Mouse (Mus musculus) T-helper 2 cell (primary cell): Measurements from ENCODE around the gene Pitpnb.

ENCODE experiments used
- in situ Hi-C: fragments of 300-600 bp; cut with MboI, MseI; formaldehyde crosslinking; loops from one replicate; pipeline ENCODE4 v1.15.1; 2025; ENCODE audit warnings: high pct_unique_total_duplicates

Pitpnb gene

DNA sequence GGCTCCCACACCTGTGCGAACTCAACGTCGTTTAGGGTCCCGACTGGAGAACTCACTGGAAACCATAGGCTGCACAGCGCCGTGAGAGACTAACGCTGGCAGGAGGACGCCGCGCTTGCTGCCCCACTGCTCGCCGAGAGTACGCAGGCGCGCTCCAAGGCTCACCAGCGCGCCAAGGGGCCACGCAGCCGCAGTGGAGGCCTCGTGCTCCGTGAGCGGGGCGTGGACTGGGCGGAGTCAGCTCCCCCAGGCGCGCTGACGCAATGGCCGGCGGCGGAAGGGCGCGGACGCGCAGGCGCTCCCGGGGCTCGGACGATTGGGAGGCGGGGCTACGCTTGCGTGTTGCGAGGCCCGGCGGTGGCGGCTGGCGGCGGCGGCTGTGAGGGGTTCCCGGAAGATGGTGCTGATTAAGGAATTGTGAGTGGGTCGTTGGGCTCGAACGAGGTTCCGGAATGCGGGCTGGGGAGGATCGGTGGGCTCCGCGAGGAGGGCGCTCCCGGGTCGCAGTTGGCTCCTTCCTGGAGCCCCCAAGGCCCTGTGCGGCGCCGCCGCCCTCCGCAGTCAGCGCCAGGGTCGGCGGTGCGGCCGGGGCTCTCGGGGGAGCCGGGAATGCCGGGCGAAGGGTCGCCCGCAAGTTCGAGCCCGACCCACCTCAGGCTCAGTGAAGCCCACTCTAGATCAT, at the start of gene Pitpnb:
Gene Pitpnb (plus strand): TSS at position 347 of the 682 bp plus-strand sequence.
- in situ Hi-C loops, result no loop called here

DNA sequence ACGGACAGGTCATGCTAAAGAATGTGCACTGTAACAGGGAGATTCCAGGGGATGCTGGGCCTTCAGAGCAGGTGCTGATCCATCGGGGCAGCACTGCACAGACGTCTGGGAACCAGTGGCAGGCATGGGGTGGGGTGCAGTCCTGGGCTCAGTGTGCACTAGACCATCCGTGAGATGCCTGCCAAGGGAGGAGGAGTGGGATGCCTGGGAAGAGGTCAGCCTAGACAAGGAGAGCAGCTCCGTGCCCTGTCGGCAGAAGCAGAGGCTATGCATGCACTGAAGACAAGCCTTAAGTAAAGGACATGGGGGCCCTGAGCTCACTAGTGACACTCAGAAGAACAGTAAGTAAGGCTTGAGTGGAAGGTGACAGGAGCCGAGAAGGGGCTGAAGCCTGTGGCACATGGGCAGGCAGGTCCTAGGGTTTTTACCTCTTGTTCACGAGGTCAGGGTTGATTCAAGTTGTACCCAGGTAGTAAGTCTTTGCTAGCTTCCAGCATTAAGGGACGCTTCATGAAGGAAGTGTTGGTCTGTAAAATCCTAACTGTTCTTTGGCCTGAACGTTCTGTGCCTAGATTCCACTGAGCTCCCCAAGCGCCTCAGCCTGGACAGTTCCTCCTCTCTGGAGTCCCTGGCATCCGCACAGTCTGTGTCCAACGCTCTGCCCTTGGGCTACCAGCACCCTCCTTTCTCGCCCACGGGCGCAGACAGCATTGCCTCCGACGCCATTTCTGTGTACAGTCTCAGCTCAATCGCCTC, 46.0 kb upstream of the Pitpnb start:
- in situ Hi-C loops, result no loop called here

DNA sequence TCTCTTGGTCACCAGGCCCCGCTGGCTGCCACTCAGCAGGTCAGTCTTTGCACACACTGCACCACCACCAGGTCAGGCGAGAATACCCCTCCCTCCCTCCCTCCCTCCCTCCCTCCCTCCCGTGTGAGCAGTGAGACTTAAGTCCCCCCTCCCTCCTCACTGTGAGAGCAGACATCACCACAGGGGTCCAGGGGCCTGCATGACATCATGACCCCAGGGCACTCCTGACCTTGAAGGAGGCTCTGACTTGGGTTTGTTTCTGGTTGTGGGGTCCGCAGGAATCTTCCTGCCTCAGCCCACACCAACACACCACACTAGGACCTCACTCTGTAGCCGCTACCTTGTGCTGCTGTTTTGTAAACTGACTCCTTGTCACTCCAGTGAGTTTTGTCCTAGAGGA, 43.0 kb upstream of the Pitpnb start:
- in situ Hi-C loops, result no loop called here

DNA sequence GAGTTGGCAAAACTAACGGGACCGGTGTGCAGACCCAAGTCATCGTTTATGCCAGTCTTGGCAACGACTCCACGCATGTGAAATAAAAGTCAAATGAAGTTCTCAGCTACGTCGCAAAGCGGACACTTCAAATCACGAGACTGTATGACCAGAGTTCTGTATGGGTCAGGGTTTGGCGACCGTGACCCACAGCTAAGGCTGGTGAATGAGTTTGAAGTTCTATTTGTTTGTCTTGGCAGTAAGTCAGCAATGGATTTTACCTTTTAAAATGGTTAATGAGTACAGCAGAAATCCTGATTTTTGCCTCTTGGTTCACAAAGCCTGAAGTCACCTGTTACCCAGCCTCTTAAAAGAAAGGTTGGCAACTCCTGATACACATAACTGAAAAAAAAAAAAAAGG, 42.1 kb upstream of the Pitpnb start:
- in situ Hi-C loops, result no loop called here

DNA sequence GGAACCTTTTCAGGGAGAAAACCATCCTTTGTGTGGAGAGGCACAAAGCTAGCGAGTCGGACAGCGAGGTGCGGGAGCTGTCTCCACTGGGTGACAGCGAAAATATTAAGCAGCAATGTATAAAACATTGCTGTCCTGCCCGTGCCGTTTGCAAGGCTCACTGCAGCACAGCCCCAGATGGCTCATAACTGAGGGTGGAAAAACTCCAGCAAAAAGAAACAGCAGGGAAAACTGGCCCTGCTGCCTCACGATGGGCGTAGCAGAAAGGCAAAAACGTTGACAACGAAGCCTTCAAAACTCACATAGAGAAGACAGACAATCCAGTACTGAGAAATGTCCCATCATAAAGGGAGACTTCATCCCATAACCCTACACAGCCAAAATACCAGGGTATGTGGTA, 40.5 kb upstream of the Pitpnb start:
- in situ Hi-C loops, result no loop called here

DNA sequence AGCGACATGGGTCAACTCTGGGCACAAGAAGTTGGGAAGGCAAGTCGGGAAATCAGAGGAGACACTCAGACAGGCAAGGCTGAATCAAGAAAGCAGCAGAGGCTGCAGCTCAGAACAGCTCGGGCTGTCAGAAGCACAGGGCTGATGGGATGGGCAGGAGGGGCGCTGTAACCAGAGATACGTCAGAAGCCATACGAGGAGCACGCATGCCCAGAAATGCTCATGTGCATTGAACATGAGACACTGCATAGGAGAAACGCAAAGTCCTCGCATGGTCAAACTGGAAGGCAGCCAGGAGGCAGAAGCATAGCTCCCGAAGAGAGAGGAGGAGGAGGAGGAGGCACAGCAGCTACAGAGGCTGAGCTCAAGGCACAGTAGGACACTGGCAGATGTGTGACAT, 38.9 kb upstream of the Pitpnb start:
- in situ Hi-C loops, result no loop called here

DNA sequence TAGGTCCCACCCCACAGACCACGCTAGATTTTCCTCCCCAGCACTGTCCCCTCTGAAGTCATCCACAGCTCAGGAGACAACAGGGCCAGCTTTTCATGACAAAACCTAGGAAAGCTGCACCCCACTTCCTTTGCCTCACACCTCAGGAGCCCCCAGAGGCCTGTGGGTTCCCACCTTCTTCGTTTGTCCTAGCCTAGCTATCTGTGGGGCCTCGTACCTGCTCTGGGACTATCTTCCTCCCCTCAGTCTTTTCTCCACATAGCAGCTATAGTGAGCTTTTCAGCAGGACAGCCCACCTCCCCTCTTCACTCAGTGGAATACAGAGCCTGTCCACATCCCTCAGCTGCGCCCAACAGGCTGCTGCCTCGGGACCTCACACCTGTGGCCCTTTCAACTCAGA, 32.8 kb upstream of the Pitpnb start:
- in situ Hi-C loops, result no loop called here

DNA sequence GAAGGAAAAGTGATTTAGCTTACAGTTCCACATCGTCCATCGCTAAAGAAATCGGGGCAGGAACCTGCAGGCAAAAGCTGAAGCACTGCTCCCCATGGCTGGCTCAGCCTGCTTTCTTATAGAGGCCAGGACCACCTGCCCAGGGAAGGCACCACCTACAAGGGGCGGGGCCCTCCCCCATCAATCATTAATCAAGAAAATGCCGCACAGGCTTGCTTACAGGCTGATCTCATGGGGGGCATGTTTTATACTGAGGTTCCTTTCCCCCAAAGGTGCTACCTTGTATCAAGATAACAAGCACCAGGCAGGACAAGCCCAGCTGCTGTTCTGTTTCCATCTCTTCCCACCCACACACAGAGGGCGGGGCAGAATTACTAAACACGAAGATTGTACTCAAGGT, 31.9 kb upstream of the Pitpnb start:
- in situ Hi-C loops, result no loop called here

DNA sequence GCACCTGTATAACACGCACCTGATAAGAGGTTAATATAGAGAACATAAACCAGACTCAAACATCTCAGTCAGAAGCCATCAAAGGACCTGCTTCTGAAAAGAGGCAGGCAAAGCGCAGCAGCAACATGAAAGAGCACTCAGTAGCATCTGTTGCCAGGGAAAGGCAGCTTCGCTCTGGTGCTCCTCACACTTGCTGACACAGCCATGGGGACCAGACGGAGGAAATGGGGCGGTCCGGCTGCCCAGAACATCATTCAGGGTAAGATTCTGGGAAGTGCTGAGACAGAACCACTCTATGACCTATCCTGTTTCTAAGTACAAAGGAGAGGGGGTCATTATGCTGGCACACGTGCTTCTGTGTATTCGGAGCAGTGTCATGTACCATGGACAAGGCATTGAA, 29.8 kb upstream of the Pitpnb start:
- in situ Hi-C loops, result no loop called here

DNA sequence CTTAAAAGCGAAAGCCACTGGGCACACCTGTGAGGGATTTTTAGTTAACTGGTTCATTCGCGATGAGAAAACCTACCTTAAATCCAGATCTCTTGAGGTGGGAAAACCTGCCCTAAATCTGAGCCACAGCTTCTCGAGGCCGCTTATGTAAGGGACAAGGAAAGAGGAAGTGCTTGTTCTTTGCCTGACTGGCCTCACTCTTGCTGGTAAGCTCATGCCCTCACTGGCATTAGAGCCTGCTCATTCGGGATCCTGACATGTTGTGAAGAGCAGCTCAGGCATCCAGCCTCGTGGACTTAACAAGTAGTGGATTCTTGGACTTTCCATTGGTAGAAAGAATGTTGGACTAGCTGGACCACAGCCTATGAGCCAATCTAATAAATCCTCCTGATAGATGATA, 28.8 kb upstream of the Pitpnb start:
- in situ Hi-C loops, result no loop called here

DNA sequence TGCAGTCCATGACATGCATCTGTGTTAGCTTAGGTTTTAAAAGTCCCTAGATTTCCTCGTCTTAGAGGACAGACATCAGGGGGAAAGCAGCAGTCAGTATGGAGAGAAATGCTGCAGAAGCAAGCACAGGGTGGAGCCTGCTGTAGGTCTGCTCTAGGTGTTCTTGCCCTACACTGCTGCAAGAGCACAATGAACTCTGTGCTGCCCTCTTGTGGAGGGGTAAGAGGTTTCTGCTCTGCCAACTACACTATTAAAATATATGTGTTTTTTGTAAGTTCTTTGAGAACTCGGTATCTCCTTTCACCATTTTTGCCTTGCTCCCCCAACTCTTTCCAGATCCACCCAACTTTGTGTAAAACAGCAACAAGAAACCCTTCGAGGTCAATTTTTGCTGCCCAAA, 25.8 kb upstream of the Pitpnb start:
- in situ Hi-C loops, result no loop called here

DNA sequence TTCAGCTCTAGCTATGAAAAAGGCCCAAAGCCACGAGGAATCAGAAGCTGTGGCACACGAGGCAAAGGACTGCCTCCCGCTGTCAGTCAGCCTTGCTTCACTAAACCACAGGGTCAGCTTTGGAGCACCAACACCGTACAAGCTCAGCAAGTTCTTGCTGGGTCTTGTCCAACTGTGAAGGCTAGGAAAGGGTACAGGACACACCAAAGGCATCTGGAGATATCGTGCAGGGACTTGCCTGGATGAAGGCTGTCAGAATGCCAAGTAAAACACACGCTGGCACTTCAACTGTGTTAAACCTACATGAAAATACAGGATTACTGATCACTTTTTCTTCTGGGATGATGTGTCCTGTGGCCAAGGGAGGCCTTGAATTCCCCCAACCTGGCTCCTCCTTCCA, 20.4 kb upstream of the Pitpnb start:
- in situ Hi-C loops, result no loop called here

DNA sequence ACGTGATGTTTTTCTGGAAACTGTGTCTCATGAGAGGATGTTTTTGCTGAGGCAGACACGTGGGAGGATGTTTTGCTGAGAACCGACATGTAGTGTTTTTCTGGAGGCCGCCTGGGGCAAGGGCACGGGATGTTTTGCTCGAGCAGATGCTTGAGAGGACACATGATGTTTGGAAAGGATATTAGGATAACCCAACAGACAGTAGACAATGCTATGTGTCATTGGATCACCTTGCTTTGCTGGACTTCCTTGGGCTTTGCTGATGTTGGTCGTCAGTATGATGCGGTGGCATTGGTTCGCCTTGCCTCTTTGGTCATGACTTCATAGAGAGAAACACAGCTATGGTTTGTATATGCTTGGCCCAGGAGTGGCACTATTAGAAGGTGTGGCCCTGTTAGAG, 16.7 kb upstream of the Pitpnb start:
- in situ Hi-C loops, result no loop called here

DNA sequence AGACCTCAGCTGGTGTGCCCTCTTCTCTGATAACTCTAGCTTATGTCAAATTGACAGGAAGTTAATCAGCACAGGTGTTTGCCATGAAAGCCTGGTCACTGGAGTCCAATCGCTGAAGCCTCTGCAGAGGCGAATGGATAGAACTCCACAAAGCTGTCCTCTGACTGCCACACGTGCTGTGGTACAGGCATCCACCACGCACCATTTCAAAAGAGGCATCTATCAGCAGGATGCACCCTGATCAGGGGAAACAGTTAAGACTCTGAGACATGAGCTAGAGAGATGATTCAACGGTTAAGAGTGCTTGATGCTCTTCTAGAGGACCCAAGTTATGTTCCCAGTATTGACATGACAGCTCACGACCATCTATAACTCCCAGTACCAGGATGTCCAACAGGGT, 15.5 kb upstream of the Pitpnb start:
- in situ Hi-C loops, result no loop called here

DNA sequence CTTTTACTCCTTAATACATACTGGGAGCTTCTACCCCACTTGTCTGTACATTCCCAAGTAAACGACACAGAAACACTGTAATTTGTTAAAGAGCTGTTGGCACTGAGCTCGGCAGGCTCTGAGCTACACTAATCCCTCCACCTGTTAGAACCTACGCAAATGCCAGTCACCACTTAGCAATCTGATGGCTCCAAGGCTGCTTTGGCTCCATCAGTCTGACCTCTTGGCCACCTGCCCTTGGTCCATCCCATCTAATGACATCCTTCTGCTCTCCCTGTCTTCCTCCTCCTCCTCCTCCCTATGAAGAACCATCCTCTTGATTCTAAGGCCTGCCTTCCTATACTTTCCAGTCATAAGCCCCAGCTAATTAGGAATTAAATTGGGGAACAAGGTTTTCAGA, 13.0 kb upstream of the Pitpnb start:
- in situ Hi-C loops, result no loop called here

DNA sequence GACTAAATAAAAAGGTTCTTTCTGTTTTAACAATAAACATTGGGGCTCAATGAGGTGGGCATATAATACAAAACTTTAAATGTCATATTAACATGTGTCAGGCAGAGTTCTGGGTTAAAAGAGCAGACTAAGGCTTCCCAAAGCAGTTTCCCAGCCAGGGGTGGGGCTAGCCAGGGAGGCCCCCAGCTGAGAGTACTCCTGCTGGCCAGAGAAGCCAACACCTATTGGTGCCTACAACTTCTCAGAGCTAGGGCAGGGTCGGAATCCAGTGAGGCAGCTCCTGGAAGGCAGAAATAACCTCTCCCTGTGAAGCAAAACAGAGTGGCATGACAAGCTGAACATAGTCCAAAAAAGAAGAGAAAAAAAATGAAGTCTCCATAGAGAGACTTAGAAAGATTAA, 11.6 kb upstream of the Pitpnb start:
- in situ Hi-C loops, result no loop called here

DNA sequence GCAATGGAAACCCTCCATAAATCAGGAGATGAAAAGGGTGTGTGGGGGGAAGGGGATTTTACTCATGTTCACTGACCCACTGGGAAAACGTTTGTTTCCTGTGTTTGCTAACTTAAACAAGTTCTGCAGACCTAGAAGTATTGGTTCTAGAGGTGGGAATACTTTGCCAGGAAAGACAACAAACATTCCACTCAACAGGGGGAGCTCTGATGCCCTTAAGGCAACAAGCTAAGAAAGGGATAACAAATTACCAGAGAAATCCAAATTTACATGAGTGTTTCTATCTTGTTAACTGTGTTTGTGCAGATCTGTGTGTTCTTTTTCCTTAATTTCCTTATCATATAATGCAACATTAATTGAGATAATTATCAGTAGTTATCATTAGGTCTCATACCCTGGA, 4.8 kb upstream of the Pitpnb start:
- in situ Hi-C loops, result no loop called here

DNA sequence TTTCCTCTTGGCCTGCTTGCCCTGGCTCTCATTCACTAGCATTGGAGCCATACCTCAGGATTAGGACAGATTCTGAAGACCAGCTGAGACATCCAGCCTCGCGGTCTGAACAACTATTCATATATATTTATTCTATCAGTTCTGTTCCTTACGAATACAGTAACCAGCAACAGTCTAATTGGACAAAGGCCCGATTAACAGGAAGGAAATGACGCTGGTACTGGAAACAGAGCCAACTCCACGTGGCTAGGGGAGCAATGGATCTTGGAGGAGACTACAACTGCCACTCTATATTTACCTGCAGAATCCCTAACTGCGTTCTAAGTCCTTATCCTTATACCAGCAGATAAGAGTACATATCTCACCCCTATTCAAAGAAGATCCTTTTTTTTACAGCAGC, 3.1 kb upstream of the Pitpnb start:
- in situ Hi-C loops, result no loop called here

DNA sequence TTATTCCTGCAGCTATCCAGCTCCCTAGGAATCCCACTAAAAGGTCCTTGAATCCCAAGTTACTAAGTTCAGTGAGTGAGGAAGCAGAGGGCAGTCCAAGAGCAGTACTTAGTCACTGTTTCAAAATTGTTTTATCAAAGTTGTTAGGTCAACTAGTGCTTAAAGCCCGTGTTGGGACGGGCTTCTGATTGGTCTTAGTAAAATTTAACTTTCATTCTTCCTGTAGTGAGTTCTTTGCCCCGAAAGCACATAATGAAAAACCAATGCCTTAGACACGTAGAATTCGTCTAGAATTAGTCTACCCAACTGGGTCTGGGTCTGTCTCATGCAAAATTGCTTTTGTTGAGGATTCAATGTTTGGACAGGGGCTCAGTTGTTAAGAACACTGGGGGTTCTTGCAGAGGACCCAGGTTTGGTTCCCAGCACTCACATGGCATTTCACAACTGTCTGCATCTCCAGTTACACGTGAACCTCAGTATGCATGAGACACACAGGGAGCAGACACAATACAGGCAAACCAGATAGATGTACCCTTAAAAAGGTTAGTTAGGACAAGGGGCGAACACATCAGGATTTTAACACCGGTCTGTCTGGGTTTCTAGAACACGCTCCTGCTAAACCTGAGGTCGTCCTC, 664 bp upstream of the Pitpnb start:
- in situ Hi-C loops, result no loop called here

DNA sequence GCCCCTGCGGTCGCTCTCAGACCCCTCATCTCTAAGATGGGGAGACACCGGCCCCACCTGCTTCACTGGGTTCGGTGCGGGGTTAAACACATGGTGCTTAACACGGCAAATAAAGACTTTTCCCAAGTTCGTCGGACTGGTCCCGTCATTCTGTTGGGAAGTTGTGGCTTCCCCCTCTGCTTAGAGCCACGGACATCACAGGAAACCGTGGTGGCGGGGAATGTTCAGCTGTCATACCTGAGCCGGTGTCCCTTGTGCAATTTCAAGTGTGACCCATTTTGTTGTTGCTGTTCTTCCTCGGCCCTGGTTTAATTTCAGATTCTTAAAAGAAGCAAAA, 504 bp downstream of the Pitpnb start:
- in situ Hi-C loops, result no loop called here

DNA sequence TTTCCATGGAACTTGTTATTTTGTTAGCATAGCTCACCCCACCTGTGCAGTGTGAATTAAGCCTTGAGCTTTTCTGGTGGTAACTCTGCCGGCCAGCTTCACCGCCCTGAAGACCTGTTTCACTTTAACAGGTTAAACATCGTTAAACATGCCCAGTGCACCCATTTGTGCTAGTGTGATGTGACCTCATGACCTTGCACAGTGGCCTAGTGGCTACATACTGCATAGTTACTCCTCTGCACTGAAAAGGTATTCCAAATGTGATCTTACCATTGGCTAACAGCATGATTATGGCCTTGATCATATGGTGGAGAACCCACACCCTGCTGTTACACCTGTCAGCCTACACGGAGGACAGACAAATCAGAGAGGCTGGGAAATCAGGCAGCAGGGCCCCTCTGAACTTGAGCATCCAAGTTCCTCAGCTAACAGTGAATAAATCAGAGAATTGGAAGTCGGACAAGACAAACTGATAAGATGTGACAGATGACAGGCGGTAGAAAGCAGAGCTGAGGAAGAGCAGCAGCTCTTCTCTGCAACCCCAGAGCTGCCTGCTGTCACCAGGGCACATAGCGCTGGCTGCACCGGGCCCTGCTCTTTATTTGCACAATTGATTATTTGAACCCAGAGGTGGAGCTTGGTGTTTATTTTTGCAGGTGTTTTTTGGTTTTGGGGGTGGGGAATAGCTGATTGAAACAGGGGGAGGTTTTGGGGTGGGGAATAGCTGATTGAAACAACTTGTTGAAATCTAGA, 5.6 kb downstream of the Pitpnb start:
- in situ Hi-C loops, result no loop called here

DNA sequence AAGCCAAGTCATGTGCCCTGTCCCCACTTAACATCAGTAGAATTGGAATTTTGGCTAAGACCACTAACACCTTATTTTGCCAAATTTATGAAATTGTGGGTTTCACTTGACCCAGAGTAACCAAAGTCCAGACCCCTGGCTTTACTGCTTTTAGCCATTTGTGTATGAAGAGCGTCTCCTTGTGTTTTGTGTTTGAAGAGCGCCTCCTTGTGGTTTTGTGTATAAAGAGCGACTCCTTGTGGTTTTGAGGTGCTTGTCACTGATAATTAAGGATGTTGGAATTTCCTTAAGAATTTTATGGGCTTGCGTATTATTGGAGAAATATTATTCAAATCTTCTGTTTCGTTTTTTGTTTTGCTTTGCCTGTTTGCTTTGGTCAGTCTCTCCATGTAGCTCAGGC, 11.0 kb downstream of the Pitpnb start:
- in situ Hi-C loops, result no loop called here
